Mouse (Mus musculus) cerebellum, adult 9-11 months (tissue): ENCODE data around the gene Selenof.

Experiments
- DNase-seq: peaks from one replicate; pipeline ENCODE4 v3.0.0; 2022

The Selenof gene

DNA sequence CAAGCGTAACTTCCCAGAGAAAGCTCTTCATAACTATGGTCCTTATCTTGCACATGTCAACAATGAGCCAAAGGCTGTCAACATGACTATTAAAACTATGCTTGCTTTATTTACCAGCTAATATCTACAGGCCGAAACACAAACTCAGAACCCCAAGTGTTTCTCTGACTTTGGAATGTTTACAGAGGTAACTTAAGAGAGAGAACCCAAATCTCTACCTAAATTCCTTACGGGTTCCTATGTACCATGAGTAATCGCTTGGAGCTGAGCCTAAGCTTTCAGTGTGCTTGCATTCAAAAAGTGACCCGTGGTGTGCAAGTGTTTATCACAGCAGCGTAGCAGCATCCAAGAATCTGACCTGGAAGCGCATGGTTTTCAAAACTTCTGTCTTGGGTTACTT is 4.9 kb upstream of the Selenof start:
- DNase-seq = no peak

DNA sequence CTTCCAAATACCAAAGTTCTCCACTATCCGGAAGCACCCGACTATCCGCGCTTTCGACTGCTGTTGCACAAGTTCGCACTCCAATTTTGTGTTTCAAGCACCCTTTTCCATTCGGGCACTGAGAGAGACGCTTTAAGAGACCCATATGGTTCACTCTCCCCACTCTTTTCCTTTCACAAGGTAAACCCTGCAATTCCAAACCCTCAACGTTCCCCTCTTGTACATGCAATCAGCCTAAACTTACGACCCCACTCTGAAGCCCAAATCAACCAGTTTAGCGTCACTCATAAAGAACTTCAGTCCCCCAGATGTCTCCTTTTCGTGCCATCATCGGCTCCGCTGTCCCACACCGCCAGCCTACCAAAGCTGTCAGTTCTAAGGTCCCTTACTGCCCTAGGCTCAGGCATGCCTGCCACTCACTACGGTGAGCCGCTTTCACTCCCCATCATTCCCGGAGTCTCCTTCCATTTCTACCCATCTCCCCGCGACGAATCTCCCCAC is 1.2 kb upstream of the Selenof start:
- no peak for DNase-seq

DNA sequence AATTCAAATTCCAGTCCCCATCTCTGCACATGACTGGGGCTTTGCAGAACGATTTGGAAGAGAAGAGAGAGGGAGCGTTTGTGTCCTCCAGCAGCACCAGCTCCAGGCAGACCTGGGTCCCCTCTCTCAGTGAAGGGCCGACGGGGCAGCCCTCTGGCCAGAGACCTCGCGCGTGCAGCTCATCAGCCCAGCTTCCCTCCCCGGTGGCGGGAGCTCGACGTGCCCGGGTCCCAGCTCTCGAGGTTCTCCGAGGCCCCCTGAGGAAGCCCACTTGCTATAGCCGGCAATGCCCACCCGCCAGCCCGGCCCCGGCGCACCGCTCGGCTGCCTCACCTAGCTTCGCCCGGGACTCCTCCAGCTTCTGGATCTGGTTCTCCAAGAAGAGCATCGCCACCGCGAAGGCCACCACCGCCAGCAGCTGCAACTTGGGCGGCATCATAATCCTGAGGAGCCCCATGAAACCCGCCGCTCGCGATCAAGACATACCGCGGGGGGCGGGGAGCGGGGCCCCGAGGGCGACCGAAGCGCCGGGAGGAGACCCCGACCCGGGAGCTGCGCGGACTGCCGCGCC is 618 bp upstream of the Selenof start:
- DNase-seq = no peak

DNA sequence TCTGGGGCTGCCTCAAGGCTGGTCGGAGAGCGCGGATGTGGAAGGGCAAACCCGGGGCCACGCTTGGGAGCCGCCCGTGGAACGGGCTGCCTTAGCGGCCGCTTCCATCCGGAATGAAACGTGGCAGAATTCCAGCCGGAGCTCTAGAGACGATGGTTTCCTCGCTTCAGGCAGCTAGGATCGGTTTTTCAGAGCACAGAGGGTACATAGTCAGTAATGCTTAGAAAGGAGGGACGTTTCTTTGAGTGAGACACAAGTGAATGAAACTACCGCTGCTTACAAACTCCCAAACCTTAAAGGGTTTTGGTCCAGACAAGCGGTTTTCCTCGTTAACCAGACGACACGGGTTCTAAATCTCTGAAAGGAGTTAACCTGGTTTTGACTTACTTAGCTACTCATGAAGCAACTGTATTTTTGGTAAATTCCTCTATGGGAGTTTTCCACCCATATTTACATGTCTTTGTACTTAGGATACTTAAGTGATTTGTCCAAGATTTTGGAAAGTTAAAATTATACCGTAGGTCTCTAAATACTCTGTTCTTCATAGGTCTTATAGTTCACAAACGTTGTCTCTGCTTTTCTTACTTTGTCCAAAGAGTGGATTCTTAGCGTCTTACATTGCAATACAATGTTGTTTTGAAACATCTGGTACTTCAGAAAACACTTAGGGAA is 848 bp downstream of the Selenof start:
- DNase-seq = no peak

DNA sequence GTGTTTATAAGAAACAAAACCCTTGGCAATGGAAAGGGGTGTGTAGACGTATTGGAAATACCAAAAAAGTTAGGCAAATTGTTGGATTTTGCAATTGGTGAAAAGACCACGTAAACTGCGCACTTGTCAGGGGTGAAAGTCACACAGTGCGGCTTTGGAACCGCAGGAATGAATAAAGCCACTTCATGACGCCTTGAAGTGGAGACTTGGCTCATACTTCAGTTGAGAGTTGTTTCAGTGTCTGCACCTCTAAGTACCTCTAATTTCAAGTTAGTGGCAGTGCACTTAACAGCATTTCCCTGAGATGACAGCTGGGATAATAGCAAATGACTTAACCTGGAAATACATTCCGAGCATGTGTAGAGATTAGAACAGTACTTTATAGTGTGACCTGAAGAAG is 4.2 kb downstream of the Selenof start:
- DNase-seq = no peak

GRCm38 (mm10) chr3:144577366-144578340 is 7.5 kb downstream of the Selenof start:
- no peak for DNase-seq

GRCm38 (mm10) chr3:144578921-144579320 is 8.8 kb downstream of the Selenof start:
- no peak for DNase-seq

GRCm38 (mm10) chr3:144579796-144580195 is 9.7 kb downstream of the Selenof start:
- DNase-seq = no peak

- no peak for DNase-seq
These were observed 10.2 kb downstream of the Selenof start for GRCm38 (mm10) chr3:144580281-144580680.

- no peak for DNase-seq
These were observed 11.7 kb downstream of the Selenof start for GRCm38 (mm10) chr3:144581842-144582241.

DNA sequence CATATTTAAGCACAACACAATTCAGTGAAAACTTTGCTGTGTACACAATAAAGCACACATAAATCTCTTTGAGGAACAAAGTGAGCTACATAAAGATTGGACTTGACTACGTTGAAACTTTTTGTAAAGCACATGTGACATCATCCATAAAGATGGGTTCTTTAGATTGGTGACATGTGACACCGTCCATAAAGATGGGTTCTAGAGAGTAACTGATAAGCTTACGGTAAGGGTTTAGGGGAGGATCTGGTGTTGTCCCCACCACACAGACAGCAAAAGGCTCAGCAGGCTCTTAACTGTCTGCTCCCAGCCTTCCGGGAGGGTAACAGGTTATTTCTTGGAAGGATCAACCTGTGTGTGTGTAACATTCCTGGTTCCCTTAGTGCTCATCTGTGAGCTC is 12.2 kb downstream of the Selenof start:
- no peak for DNase-seq

DNA sequence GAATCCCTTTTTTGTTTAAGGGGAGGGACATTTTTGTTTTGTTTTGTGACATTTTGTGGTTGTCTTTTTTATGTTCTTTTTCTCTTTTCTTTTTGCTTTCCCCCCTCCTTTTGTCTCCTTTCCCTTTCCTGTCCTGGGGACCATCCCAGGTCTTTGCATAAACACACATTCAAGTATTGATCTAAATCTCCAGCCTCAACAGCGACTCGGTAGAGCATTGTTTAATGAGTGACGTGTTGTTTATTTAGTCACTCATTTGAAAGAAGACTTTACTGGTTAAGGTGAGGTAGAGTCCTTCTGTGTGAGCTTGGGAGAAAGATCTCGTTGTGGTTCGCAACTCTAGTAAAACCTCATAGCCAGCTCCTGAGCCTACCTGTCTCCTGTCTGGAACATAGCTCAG is 13.7 kb downstream of the Selenof start:
- no peak for DNase-seq

- no peak for DNase-seq
These were observed 14.9 kb downstream of the Selenof start for GRCm38 (mm10) chr3:144584789-144585553.

DNA sequence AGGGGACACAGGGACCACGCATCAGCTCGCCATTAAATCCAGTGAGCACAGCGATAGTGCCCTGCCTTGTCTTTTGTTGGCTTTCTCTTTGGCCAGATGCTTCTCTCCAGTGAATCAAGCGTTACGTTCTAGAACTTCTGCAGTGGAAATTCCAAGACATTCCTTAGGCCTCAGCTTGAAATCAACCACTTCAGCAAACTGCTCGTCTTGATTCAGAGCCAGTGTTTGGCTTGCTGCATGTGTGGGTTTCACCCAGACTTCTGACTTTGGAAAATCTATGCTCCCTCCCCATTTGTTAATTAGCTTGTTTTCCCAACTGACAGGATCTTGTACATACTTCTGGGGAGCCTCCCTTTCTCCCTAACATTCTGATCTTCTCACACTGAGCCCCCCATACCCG is 16.6 kb downstream of the Selenof start:
- no peak for DNase-seq

- DNase-seq = no peak
These were observed 19.2 kb downstream of the Selenof start for GRCm38 (mm10) chr3:144589189-144589890.

DNA sequence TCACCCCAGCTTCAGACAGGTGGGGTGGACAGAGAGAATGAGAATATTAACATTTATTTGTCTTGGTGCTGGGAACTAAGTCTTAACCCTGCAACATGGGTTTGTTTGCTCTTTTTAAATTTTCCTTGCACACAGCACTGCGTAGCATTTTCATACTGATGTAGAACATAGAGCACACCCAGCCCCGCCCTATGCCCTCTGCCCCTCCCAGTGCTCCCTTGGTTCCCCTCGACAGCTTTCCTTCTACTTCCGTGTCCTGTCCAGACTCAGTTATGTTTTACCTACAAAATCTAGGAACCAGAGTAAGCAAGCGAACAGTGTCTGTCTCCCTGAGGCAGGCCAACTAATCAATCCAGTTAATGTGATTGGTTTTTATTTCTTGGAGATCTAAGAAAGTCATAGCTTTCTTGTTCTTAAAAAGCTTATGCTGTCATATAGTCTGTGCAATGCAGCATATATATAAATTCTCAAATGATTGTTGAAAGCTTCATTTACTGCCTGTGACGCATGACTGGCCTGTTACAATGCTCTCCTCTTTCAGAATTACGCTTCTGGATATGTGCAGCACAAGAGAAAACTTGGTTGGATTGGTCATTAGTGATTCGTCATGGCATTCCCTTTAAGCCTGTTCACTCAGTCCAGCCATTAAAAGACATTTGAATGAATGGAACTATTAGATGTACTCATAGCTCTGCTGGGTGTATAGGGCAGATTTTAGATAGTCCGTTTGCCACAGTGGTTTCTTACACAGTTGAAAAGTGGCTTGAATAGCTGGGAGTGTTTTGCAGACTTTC is 23.1 kb downstream of the Selenof start:
- DNase-seq = no peak

GRCm38 (mm10) chr3:144597121-144597520 is 27.0 kb downstream of the Selenof start:
- DNase-seq = no peak

GRCm38 (mm10) chr3:144597790-144598467 is 27.8 kb downstream of the Selenof start:
- DNase-seq = no peak

DNA sequence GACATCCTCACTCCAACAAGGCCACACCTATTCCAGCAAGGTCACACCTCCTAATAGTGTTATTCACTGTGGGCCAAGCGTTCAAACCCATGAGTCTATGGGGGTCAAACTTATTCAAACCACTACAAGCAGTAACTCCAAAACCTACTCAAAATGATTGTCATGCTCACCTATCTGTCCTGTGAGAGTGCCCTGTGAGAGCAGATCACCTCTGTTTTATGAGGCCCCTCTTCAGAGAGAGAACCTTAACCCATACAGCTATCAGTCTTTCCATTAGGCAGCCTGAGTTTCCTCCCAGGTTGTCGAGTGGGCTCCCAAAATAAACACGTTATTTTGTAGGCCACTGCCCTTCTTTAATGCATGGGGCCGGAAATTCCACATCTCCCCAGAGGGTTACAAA is 32.3 kb downstream of the Selenof start:
- no peak for DNase-seq

- DNase-seq = no peak
These were observed 32.7 kb downstream of the Selenof start for GRCm38 (mm10) chr3:144602819-144603218.

GRCm38 (mm10) chr3:144603558-144603957 is 33.5 kb downstream of the Selenof start:
- DNase-seq = no peak
